Mouse (Mus musculus): ENCODE results near the gene Gal3st2c.

DNA sequence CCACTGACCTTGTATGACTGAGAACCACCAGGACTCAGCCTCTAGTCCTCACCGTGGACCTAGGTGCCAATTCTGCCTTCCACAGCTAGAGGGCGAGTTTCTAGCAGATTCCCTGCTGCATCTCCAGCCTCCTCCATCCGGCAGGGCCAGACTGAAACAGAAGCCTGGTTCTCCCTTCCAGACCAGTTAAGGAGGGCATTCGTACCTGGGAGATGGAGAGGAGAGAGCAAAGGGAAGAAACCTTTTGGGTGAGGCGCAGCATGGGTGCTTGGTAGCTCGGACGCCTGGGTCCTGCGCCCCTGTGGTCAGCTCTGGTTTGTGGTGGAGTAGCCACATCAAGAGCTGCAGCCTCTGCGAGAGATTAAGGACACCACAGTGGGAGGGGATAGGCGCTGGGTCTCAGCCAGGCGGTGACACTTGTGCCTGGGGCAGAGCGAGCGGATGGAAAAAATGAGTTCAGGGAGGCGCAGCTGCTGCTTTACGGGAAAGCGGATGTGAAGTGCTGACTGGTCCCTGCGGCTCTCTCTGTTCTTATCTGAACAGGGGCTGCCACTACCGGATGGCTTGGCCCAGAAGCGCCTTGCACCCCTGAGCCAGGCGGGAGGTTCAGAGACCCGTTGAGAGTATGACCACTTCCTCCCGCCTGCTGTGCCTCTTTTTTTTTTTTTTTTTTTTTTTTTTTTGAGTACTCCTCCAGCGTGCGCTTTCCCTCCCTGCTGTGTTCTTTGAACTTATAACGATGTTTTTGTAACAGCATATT, 44.9 kb downstream of the Gal3st2c start:
- TF ChIP-seq CTCF (IDR thresholded peaks at IDR 0.05; ENCODE audit: borderline replicate concordance, control insufficient read depth, extremely low read depth, insufficient read depth, low read length, poor library complexity) (peak; percentile 78), POLR2A (IDR thresholded peaks at IDR 0.05; ENCODE audit: control insufficient read depth, extremely low read depth, insufficient read depth, low read length, poor library complexity) (peak; percentile 34; the same call in 1 of the 2 replicates)

All from thymus, adult 2 months (tissue).